Mouse (Mus musculus) urinary bladder, postnatal 36 days (tissue): ENCODE measurements around the gene Efemp2.

ENCODE experiments used
- DNase-seq, 2 experiments: peaks; one replicate each; pipeline ENCODE4 v3.0.0; 2022; ENCODE audit warnings: low spot score in 2 of 2, mixed read lengths in 1 of 2

The Efemp2 gene

GRCm38 (mm10) chr19:5496052-5496370 lies 22.3 kb downstream of the Efemp2 start:
- no peak for DNase-seq

GRCm38 (mm10) chr19:5500330-5500875 lies 26.6 kb downstream of the Efemp2 start:
- DNase-seq: no peak

- DNase-seq: no peak
These were observed 29.9 kb downstream of the Efemp2 start, which contains the start of gene 1700020D05Rik for GRCm38 (mm10) chr19:5503687-5504086. Gene 1700020D05Rik (minus strand): TSS chr19:5503787.

GRCm38 (mm10) chr19:5510031-5511026 lies 36.6 kb downstream of the Efemp2 start, which contains the start of gene Snx32:
Gene Snx32 (minus strand): TSS chr19:5510538.
- peak; percentile 89 to 97 for DNase-seq

GRCm38 (mm10) chr19:5511074-5511632 lies 37.4 kb downstream of the Efemp2 start:
- peak in 1 of 2 experiments; percentile 16 for DNase-seq

GRCm38 (mm10) chr19:5512091-5513004 lies 38.6 kb downstream of the Efemp2 start:
- DNase-seq: no peak

GRCm38 (mm10) chr19:5513005-5513349 lies 39.2 kb downstream of the Efemp2 start:
- no peak for DNase-seq

GRCm38 (mm10) chr19:5515840-5516777 lies 42.4 kb downstream of the Efemp2 start:
- DNase-seq: no peak

GRCm38 (mm10) chr19:5516906-5517505 lies 43.3 kb downstream of the Efemp2 start:
- no peak for DNase-seq

GRCm38 (mm10) chr19:5518721-5519120 lies 45.0 kb downstream of the Efemp2 start:
- no peak for DNase-seq

- no peak for DNase-seq
These were observed 51.5 kb downstream of the Efemp2 start for GRCm38 (mm10) chr19:5525204-5525603.

GRCm38 (mm10) chr19:5529325-5530137 lies 55.8 kb downstream of the Efemp2 start:
- DNase-seq: peak; percentile 98

- no peak for DNase-seq
These were observed 56.4 kb downstream of the Efemp2 start for GRCm38 (mm10) chr19:5530138-5530524.
